Mouse (Mus musculus): ENCODE results near the gene Lgals3bp.

DNA sequence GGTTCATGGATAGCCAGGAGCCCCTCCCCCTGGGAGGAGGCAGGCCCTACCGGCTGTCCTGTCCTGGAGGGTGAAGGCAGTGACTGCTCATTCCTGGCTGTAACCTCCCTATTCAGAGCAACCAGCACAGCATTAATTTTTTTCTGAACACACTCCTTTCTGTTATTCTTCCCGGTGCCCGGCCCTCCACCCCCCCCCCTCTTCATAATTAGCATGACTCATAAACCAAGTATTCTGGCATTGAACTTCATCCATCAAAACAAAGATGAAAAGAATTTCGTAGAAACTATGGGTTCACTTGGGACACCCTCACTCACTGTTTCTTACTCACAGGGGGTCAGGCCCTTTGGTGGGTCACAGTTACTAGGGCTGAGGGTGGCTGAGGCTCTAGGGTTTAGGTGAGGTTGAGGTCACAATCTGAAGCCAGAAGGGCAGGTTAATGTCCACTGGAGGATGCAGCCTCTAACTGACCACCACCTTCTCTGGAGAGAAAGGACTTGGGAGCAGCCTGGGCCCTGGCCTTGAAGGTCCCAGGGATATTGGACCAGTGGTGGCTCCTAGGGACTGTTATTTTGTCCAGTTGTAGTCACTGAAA is 28.5 kb upstream of the Lgals3bp start:
- TF ChIP-seq MAFK (IDR thresholded peaks at IDR 0.05; ENCODE audit: insufficient read depth, low read depth, low read length) (no peak), HCFC1 (IDR thresholded peaks at IDR 0.05; ENCODE audit: borderline replicate concordance, insufficient read depth, low read length) (no peak), CHD2 (IDR thresholded peaks at IDR 0.05; ENCODE audit: low read depth, low read length) (no peak)

Measured in ES-E14 (cell line).